Mouse (Mus musculus) embryo, embryonic 10 days (tissue): ENCODE measurements around the gene Wdr61.
"Not testable (repeated sequence)": the region's sequence is repeated elsewhere in the genome, so short reads cannot be mapped to it uniquely, and the experiment has no call there.

Experiments
- DNase-seq: peaks from one replicate; pipeline ENCODE4 v3.0.0-alpha.2; 2015; ENCODE audit warnings: low spot score

The Wdr61 gene

GRCm38 (mm10) chr9:54726315-54726714 is 8.0 kb downstream of the Wdr61 start:
- no peak for DNase-seq

GRCm38 (mm10) chr9:54722596-54722995 is 11.7 kb downstream of the Wdr61 start:
- DNase-seq: no peak

DNA sequence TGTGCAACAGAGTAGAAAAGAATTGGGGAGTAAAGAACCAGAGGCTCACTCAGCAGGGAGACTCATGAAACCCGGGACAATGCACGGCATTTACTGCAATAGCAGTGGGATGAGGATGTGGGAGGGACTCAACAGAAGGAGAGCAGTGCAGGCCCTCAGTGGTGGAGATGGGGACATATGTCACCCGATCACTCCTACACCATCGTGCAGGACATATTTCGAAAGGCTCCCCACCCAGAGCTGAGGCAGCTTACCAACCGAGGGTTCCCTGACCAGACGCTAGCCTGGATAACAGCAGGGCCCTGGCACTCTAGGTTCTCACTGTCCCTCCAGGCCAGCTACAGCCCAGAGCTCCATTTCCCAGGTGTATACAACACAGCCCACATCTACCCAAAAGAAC is 12.2 kb downstream of the Wdr61 start:
- no peak for DNase-seq

- DNase-seq: no peak
These were observed 16.8 kb downstream of the Wdr61 start for GRCm38 (mm10) chr9:54717527-54717926.

GRCm38 (mm10) chr9:54715776-54716175 is 18.5 kb downstream of the Wdr61 start:
- no peak for DNase-seq

DNA sequence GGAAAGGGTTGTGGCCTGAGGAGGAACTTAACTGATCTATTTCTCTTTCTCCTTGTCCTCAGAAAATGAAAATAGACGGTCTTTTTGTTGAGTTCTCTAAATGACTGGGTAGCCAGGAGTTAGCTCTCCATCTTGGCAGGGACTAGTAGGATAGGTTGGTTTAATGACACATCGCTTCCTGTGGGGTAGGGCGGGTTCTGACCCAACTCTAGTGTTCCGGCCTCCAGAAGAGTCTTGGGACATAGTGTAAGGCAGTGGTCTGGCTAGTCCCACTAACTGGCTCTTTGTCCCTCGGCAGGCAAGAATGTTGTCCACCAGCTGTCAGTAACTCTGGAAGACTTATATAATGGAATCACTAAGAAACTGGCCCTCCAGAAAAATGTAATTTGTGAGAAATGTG is 26.2 kb downstream of the Wdr61 start:
- no peak for DNase-seq

GRCm38 (mm10) chr9:54707288-54707999 is 26.9 kb downstream of the Wdr61 start:
- DNase-seq: no peak

DNA sequence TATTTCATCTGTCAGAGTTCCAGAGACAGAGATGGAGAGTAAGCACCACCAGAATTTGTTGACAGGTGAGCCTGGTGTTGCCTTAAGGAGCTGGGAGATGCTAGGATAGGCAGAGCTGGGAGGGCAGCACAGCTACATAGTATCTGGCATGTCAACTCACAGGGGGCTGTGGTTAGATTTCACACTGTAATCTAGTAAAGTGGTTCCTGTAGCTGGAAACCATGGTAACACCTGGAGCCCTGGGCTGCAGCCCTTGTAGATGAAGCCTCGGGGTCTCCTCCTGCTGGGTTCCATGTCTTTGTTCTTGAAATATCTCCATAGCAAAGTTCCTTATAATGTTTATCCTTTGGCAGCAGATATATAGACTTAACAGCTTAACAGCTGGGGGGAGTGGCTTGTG is 28.8 kb downstream of the Wdr61 start:
- no peak for DNase-seq

DNA sequence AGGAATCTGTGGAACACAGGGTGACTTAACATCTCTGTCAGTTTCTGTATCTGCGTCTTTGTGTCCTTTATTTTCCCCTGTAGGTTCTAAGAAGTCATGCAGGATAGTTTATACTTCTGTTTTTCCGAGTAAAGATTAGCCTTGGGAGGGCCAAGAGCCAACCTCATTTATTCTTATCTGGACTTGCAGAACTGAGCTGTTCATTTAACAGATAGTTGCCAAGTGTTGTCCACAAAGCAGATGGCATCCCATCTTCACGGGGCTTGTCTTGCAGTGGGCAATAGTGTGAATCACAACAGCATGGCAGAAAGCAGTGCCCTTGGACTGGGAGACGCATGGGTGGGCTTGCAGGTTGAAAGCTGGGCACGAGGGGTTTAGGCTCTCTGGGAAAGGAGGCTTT is 30.0 kb downstream of the Wdr61 start:
- no peak for DNase-seq

DNA sequence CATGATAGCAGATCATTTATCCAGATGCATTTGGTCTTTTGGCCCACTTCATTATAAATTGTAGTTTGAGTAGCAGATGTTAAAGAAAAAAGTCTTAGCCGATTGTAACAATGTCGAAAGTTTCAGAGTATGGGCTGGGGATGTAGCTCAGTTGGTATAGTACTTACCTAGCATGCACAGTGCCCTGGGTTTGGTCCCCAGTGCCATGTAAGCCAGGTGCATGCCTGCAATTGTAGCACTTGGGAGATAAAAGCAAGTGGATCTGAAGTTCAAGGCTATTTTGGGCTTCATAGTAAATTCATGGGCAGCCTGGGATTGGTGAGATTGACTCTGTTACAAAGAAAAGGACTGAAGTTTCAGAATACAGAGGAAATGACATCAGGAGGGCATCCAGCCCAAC is 31.7 kb downstream of the Wdr61 start:
- no peak for DNase-seq

DNA sequence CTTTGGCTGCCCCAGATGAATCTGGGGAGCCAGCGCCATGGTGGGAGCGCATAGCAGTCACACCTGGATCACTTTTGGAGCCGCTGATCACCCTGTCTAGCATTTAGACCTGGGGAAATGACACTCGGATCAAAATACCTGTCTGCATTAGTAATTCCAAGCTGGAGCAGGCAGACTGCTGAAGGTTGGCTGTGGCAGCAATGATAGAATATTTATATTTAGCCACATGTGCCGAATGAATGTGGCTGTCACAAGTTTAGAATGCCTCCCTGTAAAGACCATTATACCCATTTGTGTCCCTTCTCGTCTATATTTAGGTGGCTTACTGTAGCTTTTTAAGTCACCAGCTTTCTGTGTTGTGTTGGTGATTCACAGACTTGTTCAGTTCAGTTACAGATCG is 33.6 kb downstream of the Wdr61 start:
- DNase-seq: no peak

DNA sequence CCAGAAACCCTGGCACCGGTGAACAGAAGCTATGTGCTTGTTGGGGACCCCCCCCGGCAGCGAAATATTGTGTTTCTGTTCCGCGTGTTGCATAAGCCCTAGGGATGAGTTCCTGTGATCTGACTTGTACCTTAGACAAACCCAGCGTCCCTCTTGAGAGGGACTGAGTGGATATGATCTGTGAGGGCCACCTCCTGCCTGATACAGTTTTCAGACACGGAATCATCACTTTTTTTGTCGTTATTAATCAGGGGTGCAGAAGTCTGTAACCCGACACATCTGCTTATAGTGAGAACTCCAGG is 34.2 kb downstream of the Wdr61 start:
- no peak for DNase-seq

DNA sequence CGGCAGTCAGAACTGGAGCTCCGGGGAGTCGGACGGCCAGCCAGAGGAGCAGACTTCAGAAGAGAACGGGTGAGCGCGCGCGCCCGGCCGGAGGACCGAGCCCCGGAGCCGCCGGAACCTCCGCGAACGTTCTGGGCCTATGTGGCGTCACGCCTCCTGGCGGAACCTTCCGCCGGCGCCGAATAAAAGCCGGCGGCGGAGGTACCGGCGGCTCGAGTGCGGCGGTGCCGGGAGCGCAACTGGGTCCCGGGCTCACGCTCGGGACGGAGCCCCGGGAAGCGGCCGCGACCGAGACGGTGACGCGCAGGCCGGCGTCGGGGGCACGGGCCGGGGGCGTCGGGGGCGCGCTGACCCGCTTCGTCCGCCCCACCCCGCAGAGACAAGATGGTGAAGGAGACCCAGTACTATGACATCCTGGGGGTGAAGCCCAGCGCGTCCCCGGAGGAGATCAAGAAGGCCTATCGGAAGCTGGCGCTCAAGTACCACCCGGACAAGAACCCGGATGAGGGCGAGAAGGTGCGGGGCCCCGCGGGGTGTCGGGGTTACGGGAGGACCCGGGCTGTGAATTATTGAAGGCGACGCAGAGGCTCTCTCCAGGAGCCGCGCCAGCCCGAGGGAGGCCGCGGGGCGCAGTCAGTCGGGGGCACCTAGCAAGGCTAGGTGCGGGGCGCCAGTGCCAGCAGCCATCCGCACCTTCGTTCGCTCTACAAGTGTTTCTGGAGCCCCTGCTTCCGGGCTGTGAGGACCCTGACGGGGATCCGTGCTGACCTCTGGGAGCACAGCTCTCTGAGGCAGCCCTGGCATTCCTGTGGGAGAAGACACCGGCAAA is 34.8 kb downstream of the Wdr61 start:
- DNase-seq: peak; percentile 47

GRCm38 (mm10) chr9:54699087-54699344 is 35.3 kb downstream of the Wdr61 start:
- peak; percentile 11 for DNase-seq

DNA sequence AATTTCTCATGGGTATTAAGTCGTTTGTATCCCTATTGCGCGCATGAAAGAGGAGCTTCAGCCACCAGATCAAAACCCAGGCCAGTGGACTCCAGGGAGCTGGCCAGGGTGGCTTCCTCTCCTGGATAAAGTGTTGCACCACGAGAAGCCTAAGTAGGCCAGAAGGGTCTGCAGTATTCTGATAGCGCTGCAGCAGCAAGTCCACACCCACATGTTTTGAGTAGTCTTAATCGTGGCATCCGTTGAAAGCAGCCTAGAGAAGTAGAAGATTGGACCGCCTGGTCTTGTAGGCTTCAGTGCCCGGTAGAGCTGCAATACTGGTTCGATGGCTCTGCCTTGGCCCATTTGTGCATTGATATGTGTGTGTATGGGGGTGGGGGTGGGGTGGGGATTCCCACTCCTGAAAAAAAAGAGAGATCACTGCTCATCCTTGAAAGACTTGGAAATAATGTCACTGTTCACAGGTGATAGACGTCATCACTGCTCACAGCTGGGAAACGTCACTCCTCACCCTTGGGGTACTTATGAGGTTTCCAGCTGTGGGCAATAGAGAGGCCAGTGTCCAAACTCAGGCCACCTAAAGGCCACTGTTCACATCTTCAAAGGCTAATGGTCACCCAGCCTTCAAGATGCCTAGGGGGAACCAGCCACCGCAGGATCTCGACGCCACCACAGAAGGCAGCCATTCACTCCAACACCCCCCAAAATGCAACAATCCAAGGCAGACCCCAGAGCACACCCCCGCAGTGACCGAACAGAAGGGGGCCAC is 35.8 kb downstream of the Wdr61 start, which contains the start of gene Dnaja4:
Dnaja4 (plus strand) TSS at position 556 of the 769 bp plus-strand sequence.
- DNase-seq: peak; percentile 8

DNA sequence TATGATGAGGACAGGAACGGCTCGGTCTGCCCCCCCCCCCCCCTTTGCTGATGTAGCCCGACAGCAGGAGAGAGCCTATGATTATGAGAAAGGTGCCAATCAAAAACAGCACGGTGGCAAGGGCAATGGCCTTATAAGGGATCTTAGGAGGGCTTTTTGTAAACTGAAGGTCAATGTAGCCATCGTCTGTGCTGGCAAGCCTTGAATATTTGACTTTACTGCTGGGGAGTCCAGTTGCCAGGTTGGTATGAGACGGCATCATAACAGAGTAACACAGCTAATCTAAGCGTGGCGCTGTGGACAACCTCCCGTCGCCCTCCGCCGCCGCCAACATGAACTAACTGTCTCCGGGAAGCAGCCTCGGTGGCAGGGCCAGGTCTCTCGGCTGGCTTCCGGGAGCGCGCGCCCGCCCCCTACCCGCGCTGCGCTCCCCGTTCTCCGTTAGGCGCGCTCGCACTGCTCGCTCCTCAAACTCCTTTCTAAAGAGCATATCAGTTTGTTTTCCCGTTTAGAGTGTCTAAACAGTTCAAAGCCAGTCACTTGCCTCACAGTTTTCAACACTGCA is 43.0 kb downstream of the Wdr61 start:
- DNase-seq: peak; percentile 54

DNA sequence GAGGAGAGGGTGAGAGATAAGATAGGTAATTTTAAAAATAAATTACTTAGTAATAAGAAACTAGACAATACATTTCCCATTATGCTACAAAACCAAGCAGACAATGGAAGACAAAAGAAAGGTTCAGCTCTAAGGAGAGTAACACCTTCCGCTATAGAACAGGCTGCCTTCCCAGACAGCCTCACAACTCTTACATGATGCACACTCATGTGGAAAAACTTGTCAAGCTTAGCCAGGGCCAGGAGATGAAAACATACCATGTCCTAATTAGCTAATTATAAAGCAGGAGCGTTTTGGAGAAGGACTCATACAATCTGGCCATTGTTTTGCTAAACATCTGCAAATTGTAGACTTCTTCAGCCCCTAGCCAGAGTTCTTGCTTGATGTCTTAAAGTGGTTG is 43.6 kb downstream of the Wdr61 start:
- not testable (repeated sequence) for DNase-seq

- no peak for DNase-seq
These were observed 44.9 kb downstream of the Wdr61 start for GRCm38 (mm10) chr9:54689446-54689845.

GRCm38 (mm10) chr9:54687246-54688236 is 46.8 kb downstream of the Wdr61 start:
- DNase-seq: no peak

DNA sequence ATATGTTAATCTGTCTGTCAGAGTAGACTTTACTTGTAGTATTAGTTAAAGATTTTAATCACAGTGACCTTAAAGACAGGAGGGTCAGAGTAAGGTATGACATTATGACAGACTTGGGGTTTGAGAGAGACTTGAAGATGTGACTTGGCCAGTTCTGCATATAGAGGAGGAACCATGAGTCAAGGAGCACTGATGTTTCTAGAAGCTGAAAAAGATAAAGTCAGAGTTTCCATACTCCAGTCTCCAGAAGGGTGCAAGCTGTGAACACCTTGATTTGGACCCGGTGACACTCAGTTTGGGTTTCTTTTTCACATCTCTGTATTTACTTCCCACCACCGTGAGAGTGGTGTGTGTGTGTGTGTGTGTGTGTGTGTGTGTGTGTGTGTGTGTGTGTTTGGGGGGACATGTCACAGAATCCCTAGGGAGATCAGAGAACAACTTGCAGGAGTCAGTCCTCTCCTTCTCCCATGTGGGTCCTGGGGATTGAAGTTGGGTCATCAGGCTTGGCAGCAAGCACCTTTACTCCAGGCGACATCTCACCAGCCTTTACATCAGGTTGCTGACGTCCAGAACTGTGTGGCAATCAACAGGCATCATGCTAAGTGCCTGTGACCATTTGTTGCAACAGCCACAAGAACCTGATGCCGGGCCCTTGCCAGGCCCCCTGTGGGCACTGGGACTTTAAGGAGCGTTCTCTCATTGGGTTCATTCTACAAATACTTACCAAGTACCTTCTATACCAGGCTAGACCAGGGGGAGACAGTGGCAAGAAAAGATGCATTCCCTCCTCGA is 50.3 kb downstream of the Wdr61 start:
- no peak for DNase-seq

GRCm38 (mm10) chr9:54682846-54683245 is 51.5 kb downstream of the Wdr61 start:
- no peak for DNase-seq
